Mouse (Mus musculus) skeletal muscle tissue, adult 2 months (tissue): ENCODE data around the gene R3hdm2.
A peak's percentile ranks its signal among the peaks of the same experiment; 100 is the strongest.

ENCODE experiments used
- DNase-seq: peaks from one replicate; pipeline ENCODE4 v3.0.0-alpha.2; 2012; ENCODE audit warnings: low read depth, low spot score

The R3hdm2 gene

DNA sequence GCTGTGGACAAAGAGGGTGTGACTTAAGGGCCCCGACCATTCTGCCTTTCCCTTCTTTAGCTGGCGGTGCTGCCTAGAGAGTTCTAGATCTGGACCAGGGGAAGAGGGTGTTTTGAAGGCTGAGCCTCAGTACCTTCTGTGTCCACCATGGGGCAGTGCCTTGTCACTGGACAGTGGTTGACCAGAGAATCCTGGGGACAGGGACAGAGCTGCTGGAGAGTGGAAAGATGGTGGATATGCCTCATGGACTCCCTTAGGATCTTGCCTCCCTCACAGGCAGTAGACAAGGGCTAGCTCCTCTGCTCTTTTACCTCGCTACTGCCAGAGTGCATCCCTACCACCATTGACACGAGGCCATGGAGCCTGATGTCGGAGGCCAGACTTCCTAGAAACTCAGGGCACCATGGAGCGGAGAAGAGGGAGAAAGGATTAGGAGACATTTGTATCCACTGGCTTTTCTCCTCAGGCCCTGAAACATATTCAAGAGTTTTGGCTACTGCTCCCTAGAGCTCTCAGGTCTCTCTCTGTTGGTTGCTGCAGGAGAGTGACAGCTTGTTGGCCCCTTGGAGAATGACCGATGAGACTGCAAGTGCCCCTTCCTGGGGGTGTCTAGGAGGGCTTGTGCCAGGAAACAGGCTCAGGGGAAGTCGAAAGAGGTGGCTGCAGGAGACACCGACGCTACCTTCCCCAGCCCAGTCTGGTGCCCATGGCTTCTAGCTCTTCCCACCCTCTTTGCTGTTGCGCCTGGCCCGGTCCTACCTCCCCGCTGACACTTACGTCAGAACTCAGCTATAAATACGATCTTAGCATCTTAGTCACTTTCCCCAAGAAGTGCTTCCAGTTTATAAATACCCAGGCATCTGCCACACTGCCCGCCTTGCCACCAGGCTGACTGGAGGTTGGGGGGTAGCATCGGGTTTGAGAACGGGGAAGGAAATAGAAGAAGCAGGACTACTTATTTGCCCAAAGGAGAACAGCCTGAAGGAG lies 25.9 kb upstream of the R3hdm2 start, which contains the start of gene Inhbe:
Gene Inhbe, minus strand, starts transcription at position 503 of the 987 bp plus-strand sequence.
- peak; percentile 68 for DNase-seq

DNA sequence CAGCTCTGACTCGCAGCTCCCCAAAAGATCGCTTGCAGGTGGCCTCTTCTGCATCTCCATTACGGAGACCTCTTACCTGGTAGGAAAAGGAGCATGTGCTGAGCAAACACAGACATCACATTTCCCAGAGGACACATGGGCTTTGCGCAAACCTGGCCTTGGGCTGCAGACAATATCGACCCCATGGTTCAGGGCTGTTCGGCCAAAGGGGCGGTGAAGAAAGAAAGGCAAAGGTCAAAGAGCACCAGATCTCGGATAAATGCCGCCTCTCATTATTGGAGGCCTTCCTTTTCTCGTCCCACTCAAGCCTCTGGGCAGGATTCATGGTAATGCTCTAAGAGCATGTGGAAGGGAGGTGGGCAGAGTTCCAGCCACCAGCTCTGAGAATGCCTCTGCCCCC lies 24.8 kb upstream of the R3hdm2 start:
- DNase-seq: no peak

DNA sequence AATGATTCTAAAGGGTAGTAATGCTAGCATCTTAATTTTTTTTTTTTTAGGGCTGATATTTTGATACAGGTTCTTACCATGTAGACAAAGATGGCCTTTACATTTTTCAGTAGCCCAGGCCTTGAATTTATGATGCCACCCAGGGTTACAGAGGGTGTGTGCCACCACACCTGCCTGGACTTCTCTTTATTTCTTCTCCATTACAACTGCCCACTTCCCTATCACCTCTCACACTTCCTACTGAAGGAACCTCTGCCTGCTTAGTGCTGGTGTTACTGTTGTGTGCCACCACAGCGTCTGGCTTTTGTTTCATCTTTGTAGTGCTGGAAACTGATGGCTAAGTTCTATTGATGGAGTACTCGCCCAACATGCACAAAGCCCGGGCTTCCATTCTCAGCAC lies 19.4 kb upstream of the R3hdm2 start:
- DNase-seq: no peak

DNA sequence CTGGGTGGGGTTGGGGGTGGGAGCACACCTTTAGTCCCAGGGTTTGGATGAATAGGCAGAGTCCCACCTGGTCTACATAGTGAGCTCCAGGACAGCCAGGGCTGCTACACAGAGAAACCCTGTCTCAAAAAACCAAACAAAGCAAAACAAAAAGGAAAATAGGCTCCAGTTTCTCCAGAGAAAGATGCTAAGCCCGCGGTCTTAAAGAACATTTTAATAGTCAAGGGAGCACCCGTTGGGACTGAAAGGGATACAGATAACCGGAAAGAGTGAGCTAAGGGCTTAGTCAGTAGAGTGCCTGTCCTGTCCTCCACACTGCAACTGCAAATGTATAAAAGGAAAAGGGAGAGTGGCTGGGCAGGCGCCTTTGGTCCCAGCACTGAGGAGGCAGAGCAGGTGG lies 13.0 kb upstream of the R3hdm2 start:
- no peak for DNase-seq

DNA sequence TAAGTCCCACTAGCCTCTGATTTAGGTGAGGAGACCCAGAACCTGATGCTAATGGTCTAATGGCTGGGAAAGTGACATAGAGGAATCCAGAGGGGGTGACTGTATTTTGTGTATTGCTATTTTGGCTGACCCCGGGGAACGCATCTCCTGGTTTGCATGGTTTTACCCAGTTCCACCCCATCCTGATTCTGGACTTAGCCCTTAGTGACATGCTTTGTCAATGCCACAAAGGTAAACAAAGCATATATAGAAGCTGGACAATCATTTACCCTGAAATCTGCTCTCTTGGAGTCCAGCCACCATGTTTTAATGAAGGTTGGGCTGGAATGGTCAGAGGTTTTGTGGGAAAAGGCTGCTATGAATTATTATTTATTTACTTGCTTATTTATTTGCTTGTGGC lies 11.9 kb upstream of the R3hdm2 start:
- no peak for DNase-seq

DNA sequence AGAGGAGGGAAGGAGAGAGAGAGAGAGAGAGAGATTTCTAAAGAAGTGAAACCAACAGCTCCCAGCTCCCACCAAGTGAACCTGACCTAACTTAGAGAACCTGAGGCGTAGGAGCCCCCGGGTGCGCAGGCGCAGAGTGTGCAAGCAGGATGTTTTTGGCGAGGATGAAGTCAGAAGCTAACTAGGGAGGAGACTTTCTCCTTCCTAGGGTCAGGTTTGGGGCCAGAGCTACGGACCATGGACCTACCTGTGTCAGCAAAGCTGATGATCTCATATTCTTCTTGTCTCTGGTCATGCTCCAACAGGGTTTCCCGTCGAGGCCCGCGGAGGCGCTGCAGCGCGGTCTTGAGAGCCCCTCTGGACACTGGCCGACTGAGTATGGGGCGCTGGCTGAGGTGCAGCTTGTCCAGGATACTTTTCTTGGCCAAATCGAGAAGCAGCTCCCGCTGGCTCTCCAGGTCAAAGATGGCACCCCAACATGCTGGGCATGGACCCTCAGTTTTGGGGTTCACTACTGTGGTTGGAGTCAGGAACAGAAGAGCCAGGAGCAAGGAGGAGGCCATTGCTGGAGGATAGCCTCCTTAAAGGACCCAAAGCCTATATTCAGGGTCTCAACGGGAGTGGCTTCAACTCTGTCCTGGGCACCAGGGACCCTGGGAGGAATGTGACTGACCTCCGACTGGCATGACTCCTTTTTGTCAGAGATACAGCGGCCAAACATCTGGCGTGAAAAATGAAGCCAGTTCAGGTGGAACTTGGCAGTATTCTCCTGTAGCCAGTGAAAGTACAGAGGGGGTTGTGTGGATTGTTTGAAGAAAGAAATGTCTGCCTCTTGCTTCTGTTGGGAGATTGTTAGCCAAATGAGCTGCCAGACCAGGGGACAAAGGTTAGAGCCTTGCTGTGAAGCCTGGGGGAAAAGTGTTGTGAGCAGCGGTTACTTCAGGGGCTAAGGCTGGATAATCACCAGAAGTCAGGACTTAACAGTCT lies 10.0 kb upstream of the R3hdm2 start, which contains the start of gene Inhbc:
Gene Inhbc, minus strand, starts transcription at position 598 of the 987 bp plus-strand sequence.
- DNase-seq: no peak

DNA sequence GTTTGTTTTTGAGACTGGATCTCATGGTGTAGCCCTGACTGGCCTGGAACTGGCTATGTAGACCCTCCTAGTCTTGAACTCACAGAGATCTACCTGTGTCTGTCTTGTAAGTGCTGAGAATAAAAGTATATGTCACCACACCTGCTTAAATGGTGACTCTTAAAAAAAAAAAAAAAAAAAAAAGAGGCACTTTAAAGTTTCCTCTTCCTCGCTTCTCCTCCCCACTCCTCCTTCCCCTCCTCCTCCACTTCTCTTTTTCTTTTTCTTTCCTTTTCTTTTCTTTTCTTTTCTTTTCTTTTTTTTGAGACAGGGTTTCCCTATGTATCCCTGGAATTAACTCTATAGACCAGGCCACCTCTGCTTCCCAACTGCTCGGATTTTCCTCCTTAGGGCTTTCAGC lies 9.1 kb upstream of the R3hdm2 start:
- no peak for DNase-seq

DNA sequence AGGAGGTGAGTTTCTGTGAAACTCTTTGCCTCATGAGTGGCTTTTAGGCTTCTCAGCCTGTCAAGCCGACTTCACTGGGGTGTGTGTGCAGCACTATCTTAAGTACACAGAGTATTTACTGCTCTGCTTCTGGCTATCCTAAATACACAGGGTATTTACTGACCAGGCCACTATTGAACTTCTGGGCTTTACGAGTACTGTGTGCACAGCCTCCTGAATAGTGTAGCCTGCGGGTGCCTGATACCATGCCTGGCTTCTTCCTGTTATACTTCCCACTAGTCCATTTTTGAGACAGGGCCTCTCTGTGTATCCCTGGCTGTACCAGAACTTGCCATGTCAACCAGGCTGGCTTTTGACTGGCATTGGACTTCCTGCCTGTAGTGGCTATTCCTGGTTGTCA lies 2.4 kb upstream of the R3hdm2 start:
- no peak for DNase-seq

DNA sequence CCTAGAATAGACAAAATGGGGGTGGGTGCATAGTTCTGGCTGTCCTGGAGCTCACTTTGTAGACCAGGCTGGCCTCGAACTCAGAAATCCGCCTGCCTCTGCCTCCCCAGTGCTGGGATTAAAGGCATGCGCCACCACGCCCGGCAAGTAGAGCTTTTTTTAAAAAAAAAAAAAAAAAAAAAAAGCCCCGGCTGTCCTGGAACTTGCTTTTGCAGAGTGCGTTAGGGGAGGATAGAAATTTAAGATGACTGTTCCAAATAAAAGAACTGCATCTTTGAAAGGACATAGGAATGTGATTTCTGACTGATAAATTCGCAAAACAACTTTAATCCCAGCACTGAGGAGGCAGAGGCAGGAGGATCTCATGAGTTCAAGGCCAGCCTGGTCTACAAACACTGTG lies 473 bp upstream of the R3hdm2 start:
- no peak for DNase-seq

DNA sequence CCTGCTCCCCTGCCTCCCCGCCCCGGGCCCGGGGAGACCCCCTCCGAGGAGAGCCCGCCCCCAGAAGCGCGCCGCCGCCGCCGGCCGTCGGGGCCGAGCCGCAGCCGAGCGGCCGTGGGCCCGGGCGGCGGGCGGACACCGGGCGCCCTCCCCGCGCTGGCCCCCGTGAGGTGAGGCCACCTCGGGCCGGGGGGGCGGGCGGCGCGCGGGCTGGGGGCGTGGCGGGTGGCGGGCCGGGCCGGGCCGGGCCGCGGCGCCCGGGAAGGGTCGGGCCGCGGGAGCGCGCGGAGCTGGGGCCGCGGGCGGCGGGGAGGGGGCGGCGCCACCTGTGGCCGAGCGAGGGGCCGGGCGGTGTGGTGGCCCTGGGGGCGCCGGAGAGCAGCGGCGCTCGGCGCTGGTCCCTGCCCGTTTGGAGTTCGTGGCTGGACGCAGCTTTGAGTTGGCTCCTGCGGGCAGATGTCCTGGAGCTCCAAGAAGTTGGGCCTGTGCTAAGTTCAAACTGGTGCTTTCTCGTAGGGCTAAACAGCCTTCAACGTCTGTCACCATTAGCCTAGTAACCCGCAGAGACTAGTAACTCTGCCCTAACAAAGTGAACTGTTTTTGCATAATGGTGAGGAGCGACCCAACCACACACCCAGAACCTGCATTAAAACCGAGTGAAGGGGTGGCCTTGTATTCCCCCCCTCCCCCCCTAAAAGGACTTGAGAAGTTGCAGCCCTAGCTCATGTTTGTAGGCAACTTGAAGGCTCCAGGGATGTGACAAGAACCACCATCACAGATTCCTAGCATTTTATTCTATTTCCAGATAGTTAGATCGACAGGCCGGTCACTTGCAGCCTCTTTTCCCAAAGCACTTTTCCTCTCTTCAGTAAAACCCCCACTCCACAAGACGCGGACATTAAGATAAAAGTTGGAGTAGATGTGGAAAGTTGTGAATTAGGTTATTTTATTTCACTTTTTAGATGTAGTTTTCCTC lies 928 bp downstream of the R3hdm2 start:
- DNase-seq: peak; percentile 23

DNA sequence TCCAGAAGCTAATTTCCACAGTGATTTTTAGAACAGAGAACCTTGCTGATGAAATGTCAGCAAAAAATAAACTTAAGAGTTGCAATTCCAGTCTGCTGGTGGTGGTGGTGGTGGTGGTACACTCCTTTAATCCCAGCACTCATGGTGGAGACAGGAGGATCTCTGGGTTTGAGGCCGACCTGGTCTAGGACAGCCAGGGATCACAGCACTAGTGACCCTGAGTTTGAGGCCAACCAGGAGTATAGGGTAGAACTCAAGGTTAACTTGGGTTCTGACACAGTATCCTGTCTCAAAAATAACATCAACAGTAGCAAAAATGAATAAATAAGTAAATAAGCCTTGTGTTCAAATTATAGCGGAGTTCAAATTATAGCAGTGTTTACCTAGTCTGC lies 1.6 kb downstream of the R3hdm2 start:
- no peak for DNase-seq

DNA sequence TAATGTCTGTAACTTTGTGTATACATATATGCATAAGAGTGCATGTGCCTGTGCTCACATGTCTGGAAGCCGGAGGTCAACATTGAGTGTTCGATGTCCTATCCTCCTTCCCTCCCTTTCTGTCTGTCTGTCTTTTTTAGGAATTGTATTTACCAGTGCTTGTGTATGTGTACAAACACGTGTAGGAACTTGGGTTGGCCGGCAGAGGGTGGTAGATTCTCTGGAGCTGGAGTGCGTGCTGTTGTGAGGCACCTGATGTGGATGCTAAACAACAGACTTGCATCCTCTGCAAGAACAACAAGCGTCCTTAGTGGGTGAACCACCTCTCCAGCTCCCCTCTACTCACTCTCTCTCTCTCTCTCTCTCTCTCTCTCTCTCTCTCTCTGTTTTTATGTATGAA lies 11.6 kb downstream of the R3hdm2 start:
- DNase-seq: no peak

DNA sequence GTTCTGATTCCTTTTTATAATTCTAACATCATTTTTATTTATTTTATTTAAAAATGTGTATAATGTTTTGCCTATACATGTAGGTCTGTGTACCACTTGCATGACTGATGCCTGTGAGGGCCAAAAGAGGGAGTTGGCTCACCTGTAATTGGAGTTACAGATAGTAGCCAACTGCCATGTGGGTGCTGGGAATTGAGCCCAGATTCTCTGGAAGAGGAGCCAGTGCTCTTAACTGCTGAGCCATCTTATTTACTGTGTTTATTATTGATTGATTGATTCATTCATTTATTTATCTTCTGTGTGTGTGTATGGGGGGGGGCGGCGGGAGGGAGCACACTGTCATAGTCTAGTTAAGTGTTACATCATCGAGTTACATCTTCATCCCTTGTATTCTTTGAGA lies 24.6 kb downstream of the R3hdm2 start:
- DNase-seq: no peak

DNA sequence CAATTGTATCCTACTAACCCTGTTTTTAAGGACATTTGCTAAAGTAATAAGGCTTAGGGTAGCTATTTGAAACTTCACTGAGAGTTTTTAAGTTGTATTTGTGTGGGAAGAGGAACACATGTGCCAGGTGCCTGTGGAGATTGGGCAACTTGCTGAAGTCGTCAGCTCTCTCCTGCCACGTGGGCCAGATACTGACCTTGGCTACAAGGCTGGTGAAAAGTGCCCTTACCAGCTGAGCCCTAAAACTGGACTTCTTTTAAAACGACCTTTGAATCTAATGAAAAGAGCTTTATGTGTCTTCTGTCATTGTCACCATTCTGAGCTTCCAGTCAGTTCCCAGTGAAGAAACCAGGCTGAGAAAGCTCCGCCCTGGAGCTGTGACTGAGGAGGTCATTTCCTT lies 27.3 kb downstream of the R3hdm2 start:
- peak; percentile 21 for DNase-seq

DNA sequence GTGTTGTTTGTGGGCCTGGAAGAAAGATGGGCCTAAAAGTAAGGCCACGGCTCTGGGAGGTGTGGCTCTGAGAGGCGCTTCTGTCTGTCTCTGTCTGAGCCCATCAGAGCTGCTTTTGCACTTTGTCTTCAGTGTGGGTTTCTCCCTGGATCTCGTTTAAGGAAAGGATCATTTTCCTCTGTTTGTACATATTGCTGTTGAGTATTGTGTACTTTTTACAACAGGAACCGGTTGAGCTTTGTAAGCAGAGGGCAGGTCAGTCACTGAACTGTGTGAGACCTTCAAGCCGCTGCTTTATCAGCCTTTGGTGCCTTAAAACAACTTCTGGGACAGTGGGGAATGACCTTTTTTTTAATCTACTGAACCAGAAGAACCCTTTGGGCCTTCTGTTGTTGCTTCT lies 32.0 kb downstream of the R3hdm2 start:
- DNase-seq: no peak

DNA sequence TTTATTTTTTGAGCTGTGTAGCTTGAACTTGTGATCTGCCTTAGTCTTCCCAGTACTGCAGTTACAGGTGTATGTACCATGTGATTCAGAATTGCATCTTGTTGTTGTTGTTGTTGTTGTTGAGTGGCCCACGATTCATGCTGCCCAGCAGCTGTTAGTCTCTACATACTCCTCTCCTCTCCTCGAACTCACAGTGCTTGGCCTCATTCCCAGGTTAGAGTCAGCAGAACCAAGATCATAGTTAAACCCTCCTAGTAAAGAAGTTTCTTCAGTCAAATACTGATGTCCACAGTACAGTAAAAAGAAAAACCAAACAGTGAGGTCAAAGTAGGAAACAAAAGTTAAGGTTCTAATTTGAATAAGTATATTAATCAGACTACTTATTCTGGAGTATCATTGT lies 32.6 kb downstream of the R3hdm2 start:
- DNase-seq: no peak

DNA sequence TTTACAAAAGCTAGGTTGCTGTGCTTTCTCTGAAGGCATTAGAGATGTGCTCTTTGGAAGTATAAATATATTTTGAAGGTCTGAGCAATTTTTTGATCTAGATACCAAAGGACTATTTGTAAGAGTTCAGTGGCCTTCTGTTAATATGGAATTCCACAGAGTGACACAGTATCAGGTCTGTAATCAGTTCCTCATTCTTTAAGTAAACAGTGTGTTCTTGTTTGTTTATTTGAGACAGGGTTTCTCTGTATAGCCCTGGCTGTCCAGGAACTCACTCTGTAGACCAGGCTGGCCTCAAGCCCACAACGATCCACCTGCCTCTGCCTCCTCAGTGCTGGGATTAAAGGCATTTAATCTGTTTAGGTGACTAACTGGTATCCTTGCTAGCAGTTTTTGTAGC lies 33.5 kb downstream of the R3hdm2 start:
- no peak for DNase-seq

DNA sequence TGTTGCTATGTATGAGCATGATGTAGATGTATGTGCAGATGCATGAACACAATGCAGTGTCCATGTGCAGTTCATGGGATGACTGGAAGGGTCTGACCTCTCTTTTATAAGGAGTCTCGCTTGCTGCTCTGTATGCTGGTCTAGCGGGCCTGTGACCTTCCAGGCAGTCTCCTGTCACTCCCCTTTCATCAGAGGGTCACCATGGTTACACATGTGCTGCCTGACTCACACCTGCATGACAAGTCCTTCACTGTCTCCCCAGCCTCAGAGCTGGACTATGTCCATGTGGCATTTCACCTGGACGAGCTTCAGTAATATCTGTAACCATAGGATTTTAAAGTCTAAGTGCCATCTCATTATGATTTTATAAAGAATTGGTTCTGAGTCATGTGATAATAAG lies 34.0 kb downstream of the R3hdm2 start:
- DNase-seq: no peak

DNA sequence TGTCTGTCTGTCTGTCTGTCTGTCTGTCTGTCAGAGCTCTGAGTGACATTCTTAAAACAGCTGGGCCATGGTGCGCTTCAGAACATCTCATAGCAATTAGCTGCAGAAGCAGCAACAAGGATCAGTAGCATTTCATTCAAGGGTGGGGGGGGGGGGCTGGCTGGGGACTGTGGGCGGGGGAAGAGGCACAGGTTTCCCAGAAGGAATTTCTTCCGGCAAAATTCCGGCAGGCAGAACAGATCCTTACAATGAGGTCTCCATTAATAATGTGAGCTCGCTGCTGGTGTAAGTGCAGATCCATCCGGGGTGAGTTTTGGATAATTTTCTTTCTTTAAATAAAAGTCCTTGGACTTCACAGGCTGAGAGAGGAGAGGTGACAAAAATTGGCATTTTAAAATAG lies 40.0 kb downstream of the R3hdm2 start:
- no peak for DNase-seq

DNA sequence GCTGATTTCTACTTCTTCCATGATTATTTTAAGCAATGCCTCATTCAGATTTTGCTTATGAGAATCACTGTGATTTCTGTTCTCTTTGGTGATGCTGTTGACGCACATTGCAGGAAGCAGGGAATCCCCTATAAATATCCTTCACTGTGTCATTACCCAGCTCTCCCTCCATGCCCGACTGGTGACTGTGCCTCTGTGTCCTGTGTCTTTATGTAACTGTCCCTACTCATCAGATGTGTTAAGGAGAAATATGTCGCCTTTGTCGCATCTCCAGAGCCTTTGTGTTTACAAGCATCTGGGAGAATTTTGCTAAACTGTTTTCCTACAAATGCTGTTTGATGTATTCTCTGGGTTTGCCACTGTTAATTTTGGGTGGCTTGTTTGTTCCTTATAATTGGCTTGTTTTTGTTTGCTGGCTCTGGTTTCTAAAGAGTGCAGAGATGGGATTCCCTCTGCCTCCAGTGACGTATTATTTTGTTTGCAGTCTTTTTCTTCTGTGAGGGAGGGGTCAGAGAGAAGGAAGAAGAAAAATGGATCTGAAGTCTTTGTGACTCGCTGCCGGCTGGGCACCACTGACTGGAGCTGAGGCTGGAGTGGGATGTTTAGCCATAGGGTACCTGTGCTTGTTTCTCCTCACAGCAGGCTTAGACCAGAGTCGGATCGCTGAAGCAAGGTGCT lies 40.7 kb downstream of the R3hdm2 start:
- DNase-seq: peak; percentile 44
